Comparison of ENCODE assay signal across 8 mouse cellular contexts in the genomic region with DNA sequence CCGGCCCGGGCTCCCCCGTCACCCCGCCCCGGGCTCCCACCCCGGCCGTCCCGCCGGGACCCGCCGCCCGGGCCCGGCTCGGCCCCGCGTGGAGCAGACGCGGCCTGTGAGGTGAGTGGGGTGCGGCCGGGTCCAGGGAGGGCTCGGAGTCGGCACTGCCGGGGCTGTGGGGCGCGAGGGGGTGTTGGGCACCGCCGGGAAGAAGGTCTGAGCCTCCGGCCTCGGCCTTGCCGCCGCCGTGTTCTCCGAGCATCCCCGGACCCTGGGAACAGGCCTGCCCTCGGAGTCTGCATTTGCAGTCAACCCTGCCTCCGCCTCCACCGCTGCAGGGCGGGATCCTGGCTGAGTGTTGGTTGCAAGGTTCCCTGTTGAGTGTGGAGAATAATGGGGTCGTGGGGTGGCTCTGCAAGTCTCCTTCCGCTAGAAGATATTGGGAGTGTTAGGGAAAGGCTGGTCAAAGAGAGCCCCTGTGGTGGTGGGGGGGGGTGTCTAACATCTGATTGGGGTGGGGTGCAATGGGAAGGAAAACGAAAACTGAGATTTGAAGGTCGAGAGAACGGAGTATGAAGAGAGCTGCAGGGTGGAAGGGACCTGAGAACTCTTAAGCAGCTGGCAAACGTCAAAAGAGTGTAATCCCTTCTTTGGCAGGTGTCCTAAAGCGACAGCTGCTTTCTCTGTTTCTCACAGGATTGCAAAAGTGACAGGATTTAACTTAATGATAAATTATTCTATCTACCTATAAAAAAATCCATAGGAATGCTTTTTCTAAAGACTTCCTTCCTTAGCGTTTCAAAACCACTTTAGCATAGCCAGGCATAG. TPM values are rescaled to one million over a fixed set of nuclear protein-coding genes. Genes with fewer than 3 reads are reported as not detected.
DNase-seq lines count a peak whose midpoint lies in the region; ATAC-seq and TF ChIP-seq lines count a peak whose summit lies in the region.

No protein-coding gene starts in this region.

- peak overlapping the region; percentile 75 for H3K9ac ChIP-seq in hindbrain, postnatal 0 days (replicated peaks; ENCODE audit: low read length)
- peak overlapping the region; percentile 87 for H3K9ac ChIP-seq in midbrain, embryonic 13.5 days (replicated peaks)

- 1% methylated on average over 46 of the region's 46 CpGs for WGBS in embryonic facial prominence, embryonic 10.5 days
- WGBS in hindbrain, postnatal 0 days: under 1% methylated on average over 44 of the region's 46 CpGs
- 1% methylated on average over 36 of the region's 46 CpGs for WGBS in midbrain, embryonic 13.5 days

- H3K4me2 ChIP-seq in hindbrain, postnatal 0 days (ENCODE audit: low read depth, low read length): peak overlapping the region; percentile 100
- peak overlapping the region; percentile 97 for H3K4me2 ChIP-seq in midbrain, embryonic 13.5 days (replicated peaks)

- no peaks in the 10 kb centered on the region for H3K9me3 ChIP-seq in embryonic facial prominence, embryonic 10.5 days
- no peaks in the 10 kb centered on the region for H3K9me3 ChIP-seq in hindbrain, postnatal 0 days (ENCODE audit: low read length)
- H3K9me3 ChIP-seq in midbrain, embryonic 13.5 days: no peaks in the 10 kb centered on the region

- no peak for TF ChIP-seq CTCF in hindbrain, postnatal 0 days (IDR thresholded peaks at IDR 0.05; ENCODE audit: low read depth)

- peaks cover 43% of the 10 kb centered on the region for H3K4me1 ChIP-seq in embryonic facial prominence, embryonic 10.5 days
- no peaks in the 10 kb centered on the region for H3K4me1 ChIP-seq in hindbrain, postnatal 0 days (ENCODE audit: insufficient read depth, low read length)
- peaks cover 45% of the 10 kb centered on the region for H3K4me1 ChIP-seq in midbrain, embryonic 13.5 days (replicated peaks)

- peaks cover 59% of the 10 kb centered on the region for H3K36me3 ChIP-seq in embryonic facial prominence, embryonic 10.5 days (replicated peaks)
- H3K36me3 ChIP-seq in hindbrain, postnatal 0 days (ENCODE audit: insufficient read depth, low read length): no peaks in the 10 kb centered on the region; the same call in 1 of the 2 replicates
- peaks cover 26% of the 10 kb centered on the region for H3K36me3 ChIP-seq in midbrain, embryonic 13.5 days

- H3K27ac ChIP-seq in embryonic facial prominence, embryonic 10.5 days (replicated peaks): peak overlapping the region; percentile 96
- peak overlapping the region; percentile 83 for H3K27ac ChIP-seq in hindbrain, postnatal 0 days
- peak overlapping the region; percentile 87 for H3K27ac ChIP-seq in midbrain, embryonic 13.5 days

- peak overlapping the region; percentile 88 for H3K4me3 ChIP-seq in embryonic facial prominence, embryonic 10.5 days
- peak overlapping the region; percentile 89 for H3K4me3 ChIP-seq in hindbrain, postnatal 0 days (ENCODE audit: low read length)
- H3K4me3 ChIP-seq in midbrain, embryonic 13.5 days (replicated peaks): peak overlapping the region; percentile 77

- peak; percentile 49 to 54 for DNase-seq in cerebellum, postnatal 10 days
- DNase-seq in cerebellum, adult 18-20 months: no peak
- peak; percentile 48 for DNase-seq in 416B (ENCODE audit: low read depth)
- no peak for DNase-seq in embryonic facial prominence, embryonic 10.5 days (ENCODE audit: low spot score)
- DNase-seq in hindbrain, postnatal 0 days (ENCODE audit: low spot score): peak; percentile 37
- DNase-seq in ovary, postnatal 14 days (ENCODE audit: low spot score): no peak
- no peak for DNase-seq in frontal cortex, adult 2 months (ENCODE audit: extremely low spot score in 1 of 2, low spot score in 1 of 2)

- no peaks in the 10 kb centered on the region for H3K27me3 ChIP-seq in embryonic facial prominence, embryonic 10.5 days (replicated peaks; ENCODE audit: low read depth, poor library complexity, severe bottlenecking)
- H3K27me3 ChIP-seq in hindbrain, postnatal 0 days (ENCODE audit: insufficient read depth, low read length): no peaks in the 10 kb centered on the region
- H3K27me3 ChIP-seq in midbrain, embryonic 13.5 days: no peaks in the 10 kb centered on the region

- ATAC-seq in hindbrain, postnatal 0 days: peak; percentile 1; the same call in 1 of the 2 replicates
- ATAC-seq in midbrain, embryonic 13.5 days: peak; percentile 83

RNA-seq across cellular contexts. Expression of gene Foxm1, which starts 0.4 kb away (rescaled TPM):
- 63.0 and 68.7 TPM in 2 replicates for polyA plus RNA-seq in embryonic facial prominence, embryonic 10.5 days (2016; fragmentation: Nextera tagmentation; extraction: Ambion mirVana)
- 9.7 and 14.4 TPM in 2 replicates for total RNA-seq in hindbrain, postnatal 0 days (2014; rRNA removed)
- polyA plus RNA-seq in hindbrain, postnatal 0 days (2015; fragmentation: Nextera tagmentation; extraction: Ambion mirVana): 7.2 and 7.5 TPM in 2 replicates
- polyA plus RNA-seq in midbrain, embryonic 13.5 days (2015; fragmentation: Nextera tagmentation; extraction: Ambion mirVana): 17.8 and 19.7 TPM in 2 replicates
- polyA plus RNA-seq in frontal cortex, adult 2 months (2012; rRNA removed): 2.2 TPM in 2 replicates

RNA-seq across cellular contexts. Expression of gene Rhno1, which starts 0.5 kb away (rescaled TPM):
- polyA plus RNA-seq in embryonic facial prominence, embryonic 10.5 days (2016; fragmentation: Nextera tagmentation; extraction: Ambion mirVana): 191 and 193 TPM in 2 replicates
- 22.8 and 23.1 TPM in 2 replicates for total RNA-seq in hindbrain, postnatal 0 days (2014; rRNA removed)
- 53.9 and 55.2 TPM in 2 replicates for polyA plus RNA-seq in hindbrain, postnatal 0 days (2015; fragmentation: Nextera tagmentation; extraction: Ambion mirVana)
- polyA plus RNA-seq in midbrain, embryonic 13.5 days (2015; fragmentation: Nextera tagmentation; extraction: Ambion mirVana): 132 and 136 TPM in 2 replicates
- 13.9 and 15.3 TPM in 2 replicates for polyA plus RNA-seq in frontal cortex, adult 2 months (2012; rRNA removed)

RNA-seq across cellular contexts. Expression of gene Tulp3, which starts 7.6 kb away (rescaled TPM):
- 22.2 and 23.4 TPM in 2 replicates for polyA plus RNA-seq in embryonic facial prominence, embryonic 10.5 days (2016; fragmentation: Nextera tagmentation; extraction: Ambion mirVana)
- total RNA-seq in hindbrain, postnatal 0 days (2014; rRNA removed): 12.8 and 16.4 TPM in 2 replicates
- polyA plus RNA-seq in hindbrain, postnatal 0 days (2015; fragmentation: Nextera tagmentation; extraction: Ambion mirVana): 15.8 and 17.5 TPM in 2 replicates
- polyA plus RNA-seq in midbrain, embryonic 13.5 days (2015; fragmentation: Nextera tagmentation; extraction: Ambion mirVana): 17.8 and 19.6 TPM in 2 replicates
- polyA plus RNA-seq in frontal cortex, adult 2 months (2012; rRNA removed): 33.3 and 35.9 TPM in 2 replicates

RNA-seq across cellular contexts. Expression of gene Tex52, which starts 12.0 kb away (rescaled TPM):
- polyA plus RNA-seq in embryonic facial prominence, embryonic 10.5 days (2016; fragmentation: Nextera tagmentation; extraction: Ambion mirVana): 0.18 and 0.55 TPM in 2 replicates
- total RNA-seq in hindbrain, postnatal 0 days (2014; rRNA removed): 1.4 TPM in 1 of 2 replicates, not detected in the other
- 0.20 and 0.25 TPM in 2 replicates for polyA plus RNA-seq in hindbrain, postnatal 0 days (2015; fragmentation: Nextera tagmentation; extraction: Ambion mirVana)
- 0.44 and 0.63 TPM in 2 replicates for polyA plus RNA-seq in midbrain, embryonic 13.5 days (2015; fragmentation: Nextera tagmentation; extraction: Ambion mirVana)
- polyA plus RNA-seq in frontal cortex, adult 2 months (2012; rRNA removed): 1.9 and 2.0 TPM in 2 replicates

RNA-seq across cellular contexts. Expression of gene Gm44596, which starts 12.1 kb away (rescaled TPM):
- polyA plus RNA-seq in embryonic facial prominence, embryonic 10.5 days (2016; fragmentation: Nextera tagmentation; extraction: Ambion mirVana): not detected in 2 replicates
- total RNA-seq in hindbrain, postnatal 0 days (2014; rRNA removed): not detected in 2 replicates
- not detected in 2 replicates for polyA plus RNA-seq in hindbrain, postnatal 0 days (2015; fragmentation: Nextera tagmentation; extraction: Ambion mirVana)
- polyA plus RNA-seq in midbrain, embryonic 13.5 days (2015; fragmentation: Nextera tagmentation; extraction: Ambion mirVana): not detected in 2 replicates
- polyA plus RNA-seq in frontal cortex, adult 2 months (2012; rRNA removed): not detected in 2 replicates

Comparison
In these comparisons a context has a peak if more than half of its experiments do, and no peak if none do; other contexts are left out.
1. DNase-seq: peak in cerebellum, postnatal 10 days (2 of 2), 416B (single experiment) and hindbrain, postnatal 0 days (single experiment); none in cerebellum, adult 18-20 months (0 of 2), embryonic facial prominence, embryonic 10.5 days (single experiment), ovary, postnatal 14 days (single experiment) and frontal cortex, adult 2 months (0 of 2).
2. Peak in every context shown above with its lines, with median percentiles within 50 percentile points of each other: H3K27ac ChIP-seq and H3K4me3 ChIP-seq.